Mouse (Mus musculus): ENCODE data around the gene Lrrc8a.

Gene Lrrc8a

DNA sequence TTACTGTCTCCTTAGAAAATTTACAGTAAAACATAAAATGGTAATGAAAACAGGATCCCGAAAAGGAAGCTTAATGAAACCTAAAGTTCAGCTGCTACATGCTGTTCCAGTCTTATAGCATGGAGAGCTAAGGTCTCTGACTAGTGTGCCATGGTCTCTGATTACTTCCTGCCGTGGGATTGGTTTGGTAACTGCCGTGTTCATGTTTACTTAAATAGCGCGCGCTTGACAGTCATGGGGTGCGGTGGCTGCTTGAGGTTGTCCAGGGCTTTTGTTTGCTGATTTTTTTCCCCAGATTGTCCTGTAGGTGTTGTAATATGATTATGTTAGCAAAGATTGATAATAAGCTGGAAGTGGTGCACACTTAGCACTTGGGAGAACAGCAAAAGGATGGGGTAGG, 68.6 kb downstream of the Lrrc8a start:
- no peak for DNase-seq (ENCODE audit: low read depth)

DNA sequence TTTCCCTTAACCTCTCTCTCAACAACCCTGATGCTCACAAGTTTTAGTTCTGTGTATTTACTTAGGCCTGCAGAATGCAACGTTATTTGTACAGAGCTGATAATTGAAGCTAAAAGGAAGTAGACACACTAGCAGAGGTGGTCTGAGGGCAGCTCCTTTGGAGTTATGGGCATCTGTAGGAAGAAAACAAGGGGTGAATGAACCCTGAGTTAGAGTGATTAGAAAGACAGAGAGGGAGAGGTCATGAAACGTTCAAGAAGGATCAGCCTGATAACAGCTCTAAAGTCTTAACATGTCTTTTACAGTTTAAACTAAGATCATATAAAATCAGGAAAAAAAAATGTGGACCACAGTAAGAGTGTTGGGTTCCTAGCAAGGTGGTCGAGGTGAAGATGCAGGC, 71.8 kb downstream of the Lrrc8a start:
- DNase-seq (ENCODE audit: low read depth): no peak

DNA sequence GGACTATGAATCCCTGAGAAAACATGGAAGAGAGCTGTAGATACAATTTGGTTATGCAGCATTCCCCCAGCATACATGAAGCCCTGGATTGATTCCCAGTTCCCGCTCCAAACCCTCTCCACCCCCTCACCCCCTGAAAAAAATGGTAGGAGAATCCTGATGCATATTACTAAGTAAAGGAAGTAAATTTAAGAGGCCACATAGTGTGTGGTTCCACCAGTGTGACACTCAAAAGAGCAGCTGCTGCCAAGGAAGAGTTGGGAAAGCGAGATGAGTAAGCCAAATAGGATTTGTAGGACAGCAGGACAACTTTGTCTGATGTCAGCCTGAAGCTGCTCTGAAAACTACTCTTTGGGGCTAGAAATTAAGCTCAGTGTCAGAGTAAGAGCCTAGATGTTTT, 74.0 kb downstream of the Lrrc8a start:
- no peak for DNase-seq (ENCODE audit: low read depth)
